Mouse (Mus musculus) heart, embryonic 11.5 days (tissue): ENCODE data around the gene Bcl7b. TPM values are rescaled to one million over a fixed set of nuclear protein-coding genes. Genes with fewer than 3 reads are reported as not detected.

Experiments
- ATAC-seq: fragments of 200-750 bp; cut with Nextera tagmentation; replicated peaks from 2 replicates; pipeline ENCODE4 v1.8.0; 2017; ENCODE audit warnings: moderate library complexity; ENCODE audit not compliant: insufficient number of reproducible peaks, low FRiP score, low TSS enrichment
- H3K27ac ChIP-seq: fragments of 300-500 bp; sonication (generic); 2 replicates; pipeline ENCODE4 v1.5.1; 2014; ENCODE audit warnings: mild to moderate bottlenecking, low read depth, low read length
- H3K27me3 ChIP-seq: fragments of 300-500 bp; sonication (generic); 2 replicates; pipeline ENCODE4 v1.6.1; 2014; ENCODE audit warnings: mild to moderate bottlenecking, low read length, mixed read lengths; ENCODE audit not compliant: control insufficient read depth, insufficient read depth
- H3K36me3 ChIP-seq: fragments of 300-500 bp; sonication (generic); 2 replicates; pipeline ENCODE4 v1.6.1; 2014; ENCODE audit warnings: mild to moderate bottlenecking, low read length, moderate library complexity, mixed read lengths; ENCODE audit not compliant: control insufficient read depth, insufficient read depth
- H3K4me1 ChIP-seq: fragments of 300-500 bp; sonication (generic); 2 replicates; pipeline ENCODE4 v1.6.1; 2014; ENCODE audit warnings: low read length; ENCODE audit not compliant: control insufficient read depth, insufficient read depth
- H3K4me2 ChIP-seq: fragments of 300-500 bp; sonication (generic); 2 replicates; pipeline ENCODE4 v1.6.1; 2014; ENCODE audit warnings: mild to moderate bottlenecking, moderate library complexity
- H3K4me3 ChIP-seq: fragments of 300-500 bp; sonication (generic); 2 replicates; pipeline ENCODE4 v1.5.1; 2014; ENCODE audit warnings: low read depth, low read length
- H3K9ac ChIP-seq: fragments of 300-500 bp; sonication (generic); 2 replicates; pipeline ENCODE4 v1.6.1; 2014; ENCODE audit warnings: mild to moderate bottlenecking, low read depth, low read length, moderate library complexity
- H3K9me3 ChIP-seq: fragments of 300-500 bp; sonication (generic); replicated peaks from 2 replicates; pipeline ENCODE4 v1.6.1; 2016; ENCODE audit warnings: low read length; ENCODE audit not compliant: control insufficient read depth
- WGBS: fragments of 180-500 bp; shearing (Covaris S2); extraction: QIAGEN DNeasy Blood & Tissue Kit; methylation state at CpG from one replicate; pipeline ENCODE4 v1.1.7; 2014; ENCODE audit not compliant: insufficient replicate concordance; 5-methylcytosine and 5-hydroxymethylcytosine counted together
- polyA plus RNA-seq: library from polyadenylated mRNA; unstranded; fragments of >200 nt; fragmentation: Nextera tagmentation; extraction: Ambion mirVana; gene quantifications from 2 replicates; pipeline ENCODE4 v1.2.1, GENCODE M21; 2014

The Bcl7b gene
- polyA plus RNA-seq, 1 experiment from 2014 or later = 32.3 TPM

GRCm38 (mm10) chr5:135139881-135140280 is 28.2 kb upstream of the Bcl7b start:
- Histone ChIP-seq H3K9ac (no peak overlapping the region), H3K4me1 (no peaks in the 10 kb centered on the region), H3K27ac (no peak overlapping the region), H3K27me3 (peaks cover 5% of the 10 kb centered on the region), H3K36me3 (no peaks in the 10 kb centered on the region), H3K4me3 (no peak overlapping the region), H3K4me2 (no peak overlapping the region), H3K9me3 (peaks cover 3% of the 10 kb centered on the region; the same call in 1 of the 2 replicates)
- WGBS = 63% methylated on average over 2 of the region's 2 CpGs
- ATAC-seq = no peak

- no peak overlapping the region for H3K4me2 ChIP-seq
- H3K27me3 ChIP-seq = no peaks in the 10 kb centered on the region
- H3K4me3 ChIP-seq = no peak overlapping the region
- no peak overlapping the region for H3K9ac ChIP-seq
- no peaks in the 10 kb centered on the region for H3K9me3 ChIP-seq
- WGBS = 39% methylated on average over 4 of the region's 4 CpGs
- no peak for ATAC-seq
- no peaks in the 10 kb centered on the region for H3K4me1 ChIP-seq
- H3K36me3 ChIP-seq = no peaks in the 10 kb centered on the region
- no peak overlapping the region for H3K27ac ChIP-seq
Measured at GRCm38 (mm10) chr5:135144469-135144868, 23.6 kb upstream of the Bcl7b start.

- H3K4me3 ChIP-seq = no peak overlapping the region
- no peaks in the 10 kb centered on the region for H3K9me3 ChIP-seq
- no peak overlapping the region for H3K27ac ChIP-seq
- no peaks in the 10 kb centered on the region for H3K36me3 ChIP-seq
- no peak for ATAC-seq
- 61% methylated on average over 3 of the region's 3 CpGs for WGBS
- H3K4me1 ChIP-seq = peaks cover 4% of the 10 kb centered on the region; the same call in 1 of the 2 replicates
- H3K9ac ChIP-seq = no peak overlapping the region
- no peak overlapping the region for H3K4me2 ChIP-seq
- H3K27me3 ChIP-seq = no peaks in the 10 kb centered on the region
Measured at GRCm38 (mm10) chr5:135145532-135145931, 22.6 kb upstream of the Bcl7b start.

- no peak for ATAC-seq
- no peaks in the 10 kb centered on the region for H3K9me3 ChIP-seq
- H3K4me3 ChIP-seq = no peak overlapping the region
- no peak overlapping the region for H3K27ac ChIP-seq
- peaks cover 4% of the 10 kb centered on the region; the same call in 1 of the 2 replicates for H3K4me1 ChIP-seq
- H3K9ac ChIP-seq = no peak overlapping the region
- H3K36me3 ChIP-seq = no peaks in the 10 kb centered on the region
- no peaks in the 10 kb centered on the region for H3K27me3 ChIP-seq
- no peak overlapping the region for H3K4me2 ChIP-seq
Measured at GRCm38 (mm10) chr5:135145955-135146354, 22.1 kb upstream of the Bcl7b start.

GRCm38 (mm10) chr5:135148715-135149052 is 19.4 kb upstream of the Bcl7b start:
- Histone ChIP-seq H3K27ac (peak overlapping the region; percentile 98; the same call in 1 of the 2 replicates), H3K4me3 (peak overlapping the region; percentile 69), H3K4me2 (peak overlapping the region; percentile 72), H3K4me1 (peaks cover 4% of the 10 kb centered on the region; the same call in 1 of the 2 replicates), H3K9me3 (no peaks in the 10 kb centered on the region), H3K27me3 (no peaks in the 10 kb centered on the region), H3K9ac (peak overlapping the region; percentile 77), H3K36me3 (peaks cover 5% of the 10 kb centered on the region; the same call in 1 of the 2 replicates)
- WGBS = under 1% methylated on average over 13 of the region's 13 CpGs
- ATAC-seq = no peak

GRCm38 (mm10) chr5:135149053-135149819 is 18.8 kb upstream of the Bcl7b start, which contains the start of gene Tbl2:
Gene Tbl2 (plus strand): TSS chr5:135149657.
- peak; percentile 97 for ATAC-seq
- WGBS = under 1% methylated on average over 63 of the region's 63 CpGs
- Histone ChIP-seq H3K9me3 (no peaks in the 10 kb centered on the region), H3K9ac (peak within 1 kb of the TSS; percentile 77), H3K4me1 (peaks cover 4% of the 10 kb centered on the region; the same call in 1 of the 2 replicates), H3K36me3 (peaks cover 5% of the 10 kb centered on the region; the same call in 1 of the 2 replicates), H3K27me3 (no peaks in the 10 kb centered on the region), H3K27ac (peak within 1 kb of the TSS; percentile 98), H3K4me2 (peak within 1 kb of the TSS; percentile 74), H3K4me3 (peak within 1 kb of the TSS; percentile 69)

GRCm38 (mm10) chr5:135149820-135150178 is 18.3 kb upstream of the Bcl7b start:
- Histone ChIP-seq H3K4me1 (peaks cover 4% of the 10 kb centered on the region; the same call in 1 of the 2 replicates), H3K4me2 (peak overlapping the region; percentile 74), H3K9ac (peak overlapping the region; percentile 77), H3K4me3 (peak overlapping the region; percentile 69), H3K9me3 (no peaks in the 10 kb centered on the region), H3K36me3 (peaks cover 5% of the 10 kb centered on the region; the same call in 1 of the 2 replicates), H3K27me3 (no peaks in the 10 kb centered on the region), H3K27ac (0 out of 2 replicates have a peak overlapping the region, but pooled peaks have one; percentile 23)
- WGBS = under 1% methylated on average over 23 of the region's 23 CpGs
- no peak for ATAC-seq

GRCm38 (mm10) chr5:135156496-135156895 is 11.6 kb upstream of the Bcl7b start:
- Histone ChIP-seq H3K27me3 (no peaks in the 10 kb centered on the region), H3K4me2 (no peak overlapping the region), H3K4me3 (no peak overlapping the region), H3K9ac (no peak overlapping the region), H3K9me3 (no peaks in the 10 kb centered on the region), H3K36me3 (peaks cover 59% of the 10 kb centered on the region), H3K27ac (no peak overlapping the region), H3K4me1 (no peaks in the 10 kb centered on the region)
- WGBS = 97% methylated on average over 4 of the region's 4 CpGs
- no peak for ATAC-seq

- Histone ChIP-seq H3K4me1 (no peaks in the 10 kb centered on the region), H3K36me3 (peaks cover 42% of the 10 kb centered on the region), H3K4me3 (no peak overlapping the region), H3K27me3 (no peaks in the 10 kb centered on the region), H3K9ac (no peak overlapping the region), H3K4me2 (no peak overlapping the region), H3K9me3 (no peaks in the 10 kb centered on the region), H3K27ac (no peak overlapping the region)
- 91% methylated on average over 4 of the region's 4 CpGs for WGBS
- no peak for ATAC-seq
Measured at GRCm38 (mm10) chr5:135161221-135161620, 6.9 kb upstream of the Bcl7b start.
